8 mouse cellular contexts compared by ENCODE assay signal in genomic region chr10:80963031-80963975, GRCm38 (mm10). TPM values are rescaled to one million over a fixed set of nuclear protein-coding genes. Genes with fewer than 3 reads are reported as not detected.
A peak's percentile ranks its signal among the peaks of the same experiment; 100 is the strongest.
DNase-seq lines count a peak whose midpoint lies in the region; ATAC-seq lines count a peak whose summit lies in the region.

No protein-coding gene starts in this region.

- H3K36me3 ChIP-seq in hindbrain, embryonic 10.5 days = no peaks in the 10 kb centered on the region
- H3K36me3 ChIP-seq in hindbrain, embryonic 13.5 days = no peaks in the 10 kb centered on the region
- H3K36me3 ChIP-seq in intestine, embryonic 15.5 days = no peaks in the 10 kb centered on the region
- no peaks in the 10 kb centered on the region for H3K36me3 ChIP-seq in lung, embryonic 15.5 days

- WGBS in hindbrain, embryonic 10.5 days = 51% methylated on average over 12 of the region's 12 CpGs
- WGBS in hindbrain, embryonic 13.5 days = 50% methylated on average over 12 of the region's 12 CpGs
- WGBS in intestine, embryonic 15.5 days = 48% methylated on average over 12 of the region's 12 CpGs
- WGBS in lung, embryonic 15.5 days = 24% methylated on average over 12 of the region's 12 CpGs

- H3K4me3 ChIP-seq in hindbrain, embryonic 10.5 days = no peak overlapping the region
- H3K4me3 ChIP-seq in hindbrain, embryonic 13.5 days = no peak overlapping the region
- H3K4me3 ChIP-seq in intestine, embryonic 15.5 days (replicated peaks) = no peak overlapping the region
- H3K4me3 ChIP-seq in lung, embryonic 15.5 days = no peak overlapping the region

- no peak overlapping the region for H3K4me2 ChIP-seq in hindbrain, embryonic 13.5 days
- no peak overlapping the region for H3K4me2 ChIP-seq in intestine, embryonic 15.5 days (replicated peaks)
- peak overlapping the region; percentile 23 for H3K4me2 ChIP-seq in lung, embryonic 15.5 days

- DNase-seq in hindbrain, embryonic 10.5 days (ENCODE audit: low spot score) = no peak
- peak; percentile 77 for DNase-seq in adrenal gland, postnatal 10 days
- DNase-seq in T-cell, adult 2 months (ENCODE audit: low spot score) = no peak
- DNase-seq in natural killer cell, adult 2 months (ENCODE audit: low spot score in 2 of 2) = no peak
- no peak for DNase-seq in urinary bladder, adult 2 months (ENCODE audit: low spot score)

- H3K4me1 ChIP-seq in hindbrain, embryonic 10.5 days (replicated peaks) = peaks cover 54% of the 10 kb centered on the region
- peaks cover 23% of the 10 kb centered on the region for H3K4me1 ChIP-seq in hindbrain, embryonic 13.5 days (replicated peaks)
- H3K4me1 ChIP-seq in intestine, embryonic 15.5 days (replicated peaks) = peaks cover 50% of the 10 kb centered on the region
- H3K4me1 ChIP-seq in lung, embryonic 15.5 days = peaks cover 70% of the 10 kb centered on the region

- no peak for ATAC-seq in hindbrain, embryonic 13.5 days (ENCODE audit: low FRiP score)
- no peak for ATAC-seq in intestine, embryonic 15.5 days
- ATAC-seq in lung, embryonic 15.5 days (ENCODE audit: borderline replicate concordance, extremely low read depth, low FRiP score, low TSS enrichment) = peak; percentile 70

- peaks cover 5% of the 10 kb centered on the region; the same call in 1 of the 2 replicates for H3K27me3 ChIP-seq in hindbrain, embryonic 10.5 days (ENCODE audit: insufficient read depth, poor library complexity, severe bottlenecking)
- H3K27me3 ChIP-seq in hindbrain, embryonic 13.5 days = 0 out of 2 replicates have a peak, but pooled peaks cover 10% of the 10 kb centered on the region
- H3K27me3 ChIP-seq in intestine, embryonic 15.5 days (replicated peaks) = no peaks in the 10 kb centered on the region
- no peaks in the 10 kb centered on the region for H3K27me3 ChIP-seq in lung, embryonic 15.5 days

- no peaks in the 10 kb centered on the region for H3K9me3 ChIP-seq in hindbrain, embryonic 10.5 days
- H3K9me3 ChIP-seq in hindbrain, embryonic 13.5 days = no peaks in the 10 kb centered on the region
- no peaks in the 10 kb centered on the region for H3K9me3 ChIP-seq in intestine, embryonic 15.5 days
- H3K9me3 ChIP-seq in lung, embryonic 15.5 days = no peaks in the 10 kb centered on the region

- no peak overlapping the region for H3K9ac ChIP-seq in hindbrain, embryonic 13.5 days
- H3K9ac ChIP-seq in intestine, embryonic 15.5 days = no peak overlapping the region
- no peak overlapping the region for H3K9ac ChIP-seq in lung, embryonic 15.5 days

- peak overlapping the region; percentile 64 for H3K27ac ChIP-seq in hindbrain, embryonic 10.5 days
- no peak overlapping the region for H3K27ac ChIP-seq in hindbrain, embryonic 13.5 days
- peak overlapping the region; percentile 24 for H3K27ac ChIP-seq in intestine, embryonic 15.5 days
- H3K27ac ChIP-seq in lung, embryonic 15.5 days = peak overlapping the region; percentile 96

RNA-seq across cellular contexts. Expression of gene Gadd45b, which starts 33.4 kb away (rescaled TPM):
- polyA plus RNA-seq in hindbrain, embryonic 10.5 days (2016; fragmentation: Nextera tagmentation; extraction: Ambion mirVana) = 9.8 and 11.8 TPM in 2 replicates
- 8.0 and 8.1 TPM in 2 replicates for polyA plus RNA-seq in hindbrain, embryonic 13.5 days (2015; fragmentation: Nextera tagmentation; extraction: Ambion mirVana)
- total RNA-seq in adrenal gland, postnatal 10 days (2021) = 10 to 100 TPM; 11.7 to 44.5 TPM
- 26.6 and 29.9 TPM in 2 replicates for polyA plus RNA-seq in intestine, embryonic 15.5 days (2015; fragmentation: Nextera tagmentation; extraction: Ambion mirVana)
- polyA plus RNA-seq in lung, embryonic 15.5 days (2015; fragmentation: Nextera tagmentation; extraction: Ambion mirVana) = 42.7 and 42.9 TPM in 2 replicates
- polyA plus RNA-seq in urinary bladder, adult 2 months (2012; rRNA removed) = 17.9 and 29.9 TPM in 2 replicates

RNA-seq across cellular contexts. Expression of gene Lmnb2, which starts 45.3 kb away (rescaled TPM):
- 65.8 and 78.4 TPM in 2 replicates for polyA plus RNA-seq in hindbrain, embryonic 10.5 days (2016; fragmentation: Nextera tagmentation; extraction: Ambion mirVana)
- polyA plus RNA-seq in hindbrain, embryonic 13.5 days (2015; fragmentation: Nextera tagmentation; extraction: Ambion mirVana) = 41.5 and 43.9 TPM in 2 replicates
- total RNA-seq in adrenal gland, postnatal 10 days (2021) = 10 to 100 TPM; 14.5 to 16.5 TPM
- 41.0 and 42.6 TPM in 2 replicates for polyA plus RNA-seq in intestine, embryonic 15.5 days (2015; fragmentation: Nextera tagmentation; extraction: Ambion mirVana)
- 55.8 and 60.4 TPM in 2 replicates for polyA plus RNA-seq in lung, embryonic 15.5 days (2015; fragmentation: Nextera tagmentation; extraction: Ambion mirVana)
- 10.5 and 14.1 TPM in 2 replicates for polyA plus RNA-seq in urinary bladder, adult 2 months (2012; rRNA removed)

RNA-seq across cellular contexts. Expression of gene Gng7, which starts 51.4 kb away (rescaled TPM):
- polyA plus RNA-seq in hindbrain, embryonic 10.5 days (2016; fragmentation: Nextera tagmentation; extraction: Ambion mirVana) = 7.1 and 8.6 TPM in 2 replicates
- 13.4 and 13.5 TPM in 2 replicates for polyA plus RNA-seq in hindbrain, embryonic 13.5 days (2015; fragmentation: Nextera tagmentation; extraction: Ambion mirVana)
- total RNA-seq in adrenal gland, postnatal 10 days (2021) = 1 to 10 TPM; 5.4 to 6.4 TPM
- polyA plus RNA-seq in intestine, embryonic 15.5 days (2015; fragmentation: Nextera tagmentation; extraction: Ambion mirVana) = 4.5 and 4.7 TPM in 2 replicates
- polyA plus RNA-seq in lung, embryonic 15.5 days (2015; fragmentation: Nextera tagmentation; extraction: Ambion mirVana) = 5.3 and 6.6 TPM in 2 replicates
- polyA plus RNA-seq in urinary bladder, adult 2 months (2012; rRNA removed) = 4.2 and 5.4 TPM in 2 replicates
